Mouse (Mus musculus) myocyte (in vitro differentiated cells): ENCODE data around the gene Noxa1.

Experiments used
- CEBPB ChIP-seq: IDR thresholded peaks from 2 replicates; pipeline ENCODE4 v1.6.1; 2011; ENCODE audit warnings: mild to moderate bottlenecking, moderate library complexity; ENCODE audit not compliant: poor library complexity, insufficient read depth, severe bottlenecking
- E2F4 ChIP-seq: IDR thresholded peaks from one replicate; pipeline ENCODE4 v1.6.1; 2011; ENCODE audit warnings: mild to moderate bottlenecking, control low read depth, moderate library complexity; ENCODE audit not compliant: insufficient read depth
- MAX ChIP-seq: IDR thresholded peaks from one replicate; pipeline ENCODE4 v1.6.1; 2011; ENCODE audit warnings: low read depth, mild to moderate bottlenecking, control low read depth
- MYOD1 ChIP-seq, 3 experiments: IDR thresholded peaks; one replicate each; pipeline ENCODE4 v1.6.1; 2011; ENCODE audit warnings: control low read depth in 2 of 3, low read depth in 2 of 3, mild to moderate bottlenecking in 2 of 3, moderate library complexity in 1 of 3; ENCODE audit not compliant: insufficient read length in 2 of 3, control insufficient read depth in 1 of 3
- MYOG ChIP-seq, 3 experiments: IDR thresholded peaks; one replicate each; pipeline ENCODE4 v1.6.1; 2011; ENCODE audit warnings: control low read depth in 2 of 3, low read depth in 2 of 3, mild to moderate bottlenecking in 2 of 3; ENCODE audit not compliant: insufficient read length in 2 of 3, control insufficient read depth in 1 of 3, insufficient read depth in 1 of 3
- POLR2A ChIP-seq: IDR thresholded peaks from one replicate; pipeline ENCODE4 v1.6.1; 2011; ENCODE audit warnings: low read depth, mild to moderate bottlenecking, control low read depth, moderate library complexity; ENCODE audit not compliant: insufficient read length
- POLR2AphosphoS2 ChIP-seq: IDR thresholded peaks from one replicate; pipeline ENCODE4 v1.6.1; 2011; ENCODE audit warnings: low read depth, control low read depth; ENCODE audit not compliant: insufficient read length
- REST ChIP-seq: IDR thresholded peaks from one replicate; pipeline ENCODE4 v1.6.1; 2011; ENCODE audit warnings: mild to moderate bottlenecking, control low read depth, moderate library complexity; ENCODE audit not compliant: insufficient read depth, insufficient read length
- SRF ChIP-seq: IDR thresholded peaks from one replicate; pipeline ENCODE4 v1.6.1; 2011; ENCODE audit warnings: low read depth; ENCODE audit not compliant: control insufficient read depth, insufficient read length
- TCF12 ChIP-seq: IDR thresholded peaks from one replicate; pipeline ENCODE4 v1.6.1; 2011; ENCODE audit warnings: mild to moderate bottlenecking, control low read depth; ENCODE audit not compliant: poor library complexity, insufficient read depth, severe bottlenecking
- USF1 ChIP-seq: IDR thresholded peaks from one replicate; pipeline ENCODE4 v1.6.1; 2011; ENCODE audit warnings: low read depth, mild to moderate bottlenecking, control low read depth, moderate library complexity

GRCm38 (mm10) chr2:25066552-25066951 is 28.4 kb downstream of the Noxa1 start:
- no peak for TF ChIP-seq POLR2A
- TF ChIP-seq USF1 = no peak
- no peak for TF ChIP-seq MYOD1 (IDR thresholded peaks at IDR 0.05; ENCODE audit: control insufficient read depth in 1 of 3, insufficient read length in 2 of 3, low read depth in 2 of 3)
- no peak for TF ChIP-seq E2F4
- TF ChIP-seq TCF12 = no peak
- TF ChIP-seq POLR2AphosphoS2 = no peak
- no peak for TF ChIP-seq MAX
- TF ChIP-seq MYOG (IDR thresholded peaks at IDR 0.05; ENCODE audit: control insufficient read depth in 1 of 3, insufficient read depth in 1 of 3, insufficient read length in 2 of 3, low read depth in 2 of 3) = no peak
- no peak for TF ChIP-seq REST
- no peak for TF ChIP-seq SRF
- no peak for TF ChIP-seq CEBPB
